Mouse (Mus musculus) limb, embryonic 15.5 days (tissue): Measurements from ENCODE around the gene Pabpn1l. TPM values are rescaled to one million over a fixed set of nuclear protein-coding genes. Genes with fewer than 3 reads are reported as not detected.

Source experiments
- ATAC-seq: fragments of 200-750 bp; cut with Nextera tagmentation; 2 replicates; pipeline ENCODE4 v1.8.0; 2017; ENCODE audit warnings: low read depth, moderate TSS enrichment; ENCODE audit not compliant: insufficient number of reproducible peaks, low FRiP score, low TSS enrichment
- H3K27ac ChIP-seq: fragments of 300-500 bp; sonication (generic); 2 replicates; pipeline ENCODE4 v1.5.1; 2015; ENCODE audit warnings: moderate library complexity, mild to moderate bottlenecking, inconsistent platforms
- H3K27me3 ChIP-seq: fragments of 300-500 bp; sonication (generic); 2 replicates; pipeline ENCODE4 v1.6.1; 2015; ENCODE audit warnings: inconsistent platforms
- H3K36me3 ChIP-seq: fragments of 300-500 bp; sonication (generic); 2 replicates; pipeline ENCODE4 v1.6.1; 2015; ENCODE audit warnings: inconsistent platforms
- H3K4me1 ChIP-seq: fragments of 300-500 bp; sonication (generic); 2 replicates; pipeline ENCODE4 v1.6.1; 2015; ENCODE audit warnings: inconsistent platforms
- H3K4me2 ChIP-seq: fragments of 300-500 bp; sonication (generic); 2 replicates; pipeline ENCODE4 v1.6.1; 2015; ENCODE audit warnings: mild to moderate bottlenecking, inconsistent platforms
- H3K4me3 ChIP-seq: fragments of 300-500 bp; sonication (generic); 2 replicates; pipeline ENCODE4 v1.5.1; 2015; ENCODE audit warnings: mild to moderate bottlenecking, inconsistent platforms
- H3K9ac ChIP-seq: fragments of 300-500 bp; sonication (generic); 2 replicates; pipeline ENCODE4 v1.6.1; 2015; ENCODE audit warnings: inconsistent platforms
- H3K9me3 ChIP-seq: fragments of 300-500 bp; sonication (generic); 2 replicates; pipeline ENCODE4 v1.6.1; 2016; ENCODE audit warnings: inconsistent platforms
- WGBS: fragments of 180-500 bp; shearing (Covaris S2); methylation state at CpG from one replicate; pipeline ENCODE4 v1.1.7; 2015; 5-methylcytosine and 5-hydroxymethylcytosine counted together
- polyA plus RNA-seq: library from polyadenylated mRNA; unstranded; fragments of >200 nt; fragmentation: Nextera tagmentation; extraction: Ambion mirVana; gene quantifications from 2 replicates; pipeline ENCODE4 v1.2.1, GENCODE M21; 2015

The Pabpn1l gene
- not detected in 2 replicates for polyA plus RNA-seq

GRCm38 (mm10) chr8:122622727-122623126, at the start of gene Pabpn1l:
Pabpn1l (minus strand) TSS chr8:122622739.
- WGBS: 63% methylated on average over 6 of the region's 6 CpGs
- Histone ChIP-seq H3K9ac (no peak within 1 kb of the TSS), H3K4me1 (peaks cover 13% of the 10 kb centered on the region), H3K4me3 (no peak within 1 kb of the TSS), H3K4me2 (no peak within 1 kb of the TSS), H3K9me3 (no peaks in the 10 kb centered on the region), H3K36me3 (no peaks in the 10 kb centered on the region), H3K27ac (no peak within 1 kb of the TSS), H3K27me3 (no peaks in the 10 kb centered on the region)
- no peak for ATAC-seq

- H3K27me3 ChIP-seq: peaks cover 40% of the 10 kb centered on the region
- no peak overlapping the region for H3K27ac ChIP-seq
- peaks cover 33% of the 10 kb centered on the region for H3K4me1 ChIP-seq
- no peaks in the 10 kb centered on the region for H3K36me3 ChIP-seq
- H3K9ac ChIP-seq: no peak overlapping the region
- no peak for ATAC-seq
- H3K9me3 ChIP-seq: no peaks in the 10 kb centered on the region
- WGBS: 59% methylated on average over 6 of the region's 6 CpGs
- no peak overlapping the region for H3K4me3 ChIP-seq
- H3K4me2 ChIP-seq: no peak overlapping the region
These were observed 49.4 kb upstream of the Pabpn1l start for GRCm38 (mm10) chr8:122671894-122672293.

- 70% methylated on average over 3 of the region's 3 CpGs for WGBS
- no peak overlapping the region for H3K9ac ChIP-seq
- H3K36me3 ChIP-seq: no peaks in the 10 kb centered on the region
- no peak overlapping the region for H3K27ac ChIP-seq
- H3K27me3 ChIP-seq: peaks cover 29% of the 10 kb centered on the region
- no peaks in the 10 kb centered on the region for H3K9me3 ChIP-seq
- H3K4me1 ChIP-seq: peaks cover 34% of the 10 kb centered on the region
- H3K4me2 ChIP-seq: no peak overlapping the region
- no peak for ATAC-seq
- H3K4me3 ChIP-seq: no peak overlapping the region
These were observed 48.2 kb upstream of the Pabpn1l start for GRCm38 (mm10) chr8:122670718-122671117.

- ATAC-seq: no peak
- no peaks in the 10 kb centered on the region for H3K9me3 ChIP-seq
- H3K36me3 ChIP-seq: no peaks in the 10 kb centered on the region
- H3K27me3 ChIP-seq: peaks cover 23% of the 10 kb centered on the region; the same call in 1 of the 2 replicates
- no peak overlapping the region for H3K9ac ChIP-seq
- 21% methylated on average over 11 of the region's 11 CpGs for WGBS
- peaks cover 41% of the 10 kb centered on the region for H3K4me1 ChIP-seq
- H3K27ac ChIP-seq: no peak overlapping the region
- H3K4me3 ChIP-seq: no peak overlapping the region
- H3K4me2 ChIP-seq: no peak overlapping the region
These were observed 47.5 kb upstream of the Pabpn1l start for GRCm38 (mm10) chr8:122670001-122670400.

- H3K9me3 ChIP-seq: no peaks in the 10 kb centered on the region
- H3K27ac ChIP-seq: no peak overlapping the region
- H3K4me3 ChIP-seq: no peak overlapping the region
- no peak overlapping the region for H3K4me2 ChIP-seq
- WGBS: 53% methylated on average over 5 of the region's 5 CpGs
- H3K36me3 ChIP-seq: no peaks in the 10 kb centered on the region
- peaks cover 47% of the 10 kb centered on the region for H3K4me1 ChIP-seq
- H3K9ac ChIP-seq: no peak overlapping the region
- no peak for ATAC-seq
- H3K27me3 ChIP-seq: peaks cover 23% of the 10 kb centered on the region; the same call in 1 of the 2 replicates
These were observed 46.8 kb upstream of the Pabpn1l start for GRCm38 (mm10) chr8:122669370-122669769.

GRCm38 (mm10) chr8:122667854-122668253, 45.3 kb upstream of the Pabpn1l start:
- Histone ChIP-seq H3K4me1 (peaks cover 63% of the 10 kb centered on the region), H3K36me3 (no peaks in the 10 kb centered on the region), H3K27ac (no peak overlapping the region), H3K4me3 (no peak overlapping the region), H3K9ac (no peak overlapping the region), H3K9me3 (no peaks in the 10 kb centered on the region), H3K4me2 (no peak overlapping the region), H3K27me3 (peaks cover 21% of the 10 kb centered on the region; the same call in 1 of the 2 replicates)
- WGBS: 80% methylated on average over 11 of the region's 11 CpGs
- no peak for ATAC-seq

GRCm38 (mm10) chr8:122666827-122667226, 44.3 kb upstream of the Pabpn1l start:
- H3K4me2 ChIP-seq: no peak overlapping the region
- peaks cover 15% of the 10 kb centered on the region; the same call in 1 of the 2 replicates for H3K27me3 ChIP-seq
- no peaks in the 10 kb centered on the region for H3K9me3 ChIP-seq
- no peaks in the 10 kb centered on the region for H3K36me3 ChIP-seq
- ATAC-seq: no peak
- H3K9ac ChIP-seq: no peak overlapping the region
- WGBS: 40% methylated on average over 12 of the region's 12 CpGs
- no peak overlapping the region for H3K4me3 ChIP-seq
- H3K4me1 ChIP-seq: peaks cover 73% of the 10 kb centered on the region
- peak overlapping the region; percentile 47; the same call in 1 of the 2 replicates for H3K27ac ChIP-seq

- peaks cover 78% of the 10 kb centered on the region for H3K4me1 ChIP-seq
- H3K36me3 ChIP-seq: no peaks in the 10 kb centered on the region
- no peaks in the 10 kb centered on the region for H3K9me3 ChIP-seq
- no peak for ATAC-seq
- no peak overlapping the region for H3K4me2 ChIP-seq
- 31% methylated on average over 9 of the region's 9 CpGs for WGBS
- peak overlapping the region; percentile 47; the same call in 1 of the 2 replicates for H3K27ac ChIP-seq
- H3K9ac ChIP-seq: no peak overlapping the region
- no peak overlapping the region for H3K4me3 ChIP-seq
- H3K27me3 ChIP-seq: peaks cover 11% of the 10 kb centered on the region; the same call in 1 of the 2 replicates
These were observed 43.8 kb upstream of the Pabpn1l start for GRCm38 (mm10) chr8:122666338-122666764.

- no peak overlapping the region for H3K9ac ChIP-seq
- H3K9me3 ChIP-seq: no peaks in the 10 kb centered on the region
- peaks cover 81% of the 10 kb centered on the region for H3K4me1 ChIP-seq
- H3K36me3 ChIP-seq: no peaks in the 10 kb centered on the region
- H3K4me3 ChIP-seq: no peak overlapping the region
- 37% methylated on average over 12 of the region's 14 CpGs for WGBS
- H3K4me2 ChIP-seq: peak overlapping the region; percentile 24
- 0 out of 2 replicates have a peak, but pooled peaks cover 5% of the 10 kb centered on the region for H3K27me3 ChIP-seq
- peak; percentile 14; the same call in 1 of the 2 replicates for ATAC-seq
- peak overlapping the region; percentile 69 for H3K27ac ChIP-seq
These were observed 43.3 kb upstream of the Pabpn1l start for GRCm38 (mm10) chr8:122665667-122666316.

GRCm38 (mm10) chr8:122665221-122665620, 42.7 kb upstream of the Pabpn1l start:
- WGBS: 19% methylated on average over 8 of the region's 8 CpGs
- no peak overlapping the region for H3K4me3 ChIP-seq
- H3K27me3 ChIP-seq: no peaks in the 10 kb centered on the region
- no peak for ATAC-seq
- H3K36me3 ChIP-seq: no peaks in the 10 kb centered on the region
- H3K4me1 ChIP-seq: peaks cover 79% of the 10 kb centered on the region
- peak overlapping the region; percentile 24 for H3K4me2 ChIP-seq
- H3K9ac ChIP-seq: no peak overlapping the region
- peak overlapping the region; percentile 69 for H3K27ac ChIP-seq
- no peaks in the 10 kb centered on the region for H3K9me3 ChIP-seq

GRCm38 (mm10) chr8:122663670-122664069, 41.1 kb upstream of the Pabpn1l start:
- no peak for ATAC-seq
- WGBS: 65% methylated on average over 5 of the region's 5 CpGs
- no peak overlapping the region for H3K4me3 ChIP-seq
- no peaks in the 10 kb centered on the region for H3K27me3 ChIP-seq
- no peak overlapping the region for H3K4me2 ChIP-seq
- no peak overlapping the region for H3K27ac ChIP-seq
- H3K36me3 ChIP-seq: no peaks in the 10 kb centered on the region
- H3K9ac ChIP-seq: no peak overlapping the region
- peaks cover 89% of the 10 kb centered on the region for H3K4me1 ChIP-seq
- H3K9me3 ChIP-seq: no peaks in the 10 kb centered on the region

- Histone ChIP-seq H3K36me3 (no peaks in the 10 kb centered on the region), H3K27ac (no peak overlapping the region), H3K4me3 (no peak overlapping the region), H3K27me3 (no peaks in the 10 kb centered on the region), H3K4me1 (peaks cover 95% of the 10 kb centered on the region), H3K9me3 (no peaks in the 10 kb centered on the region), H3K9ac (no peak overlapping the region), H3K4me2 (no peak overlapping the region)
- no peak for ATAC-seq
- 52% methylated on average over 3 of the region's 3 CpGs for WGBS
These were observed 40.6 kb upstream of the Pabpn1l start for GRCm38 (mm10) chr8:122663106-122663505.
